Mouse (Mus musculus) testis, adult 2 months (tissue): Measurements from ENCODE around the gene Lgr6. TPM values are rescaled to one million over a fixed set of nuclear protein-coding genes. Genes with fewer than 3 reads are reported as not detected.

Source experiments
- H3K27ac ChIP-seq: fragments of 200-500 bp; 2 replicates; pipeline ENCODE4 v1.5.1; 2012; ENCODE audit warnings: low read depth, low read length; ENCODE audit not compliant: control insufficient read depth, insufficient read depth
- H3K27me3 ChIP-seq: fragments of 200-500 bp; 2 replicates; pipeline ENCODE4 v1.6.1; 2012; ENCODE audit warnings: mild to moderate bottlenecking, low read length, moderate library complexity; ENCODE audit not compliant: control insufficient read depth, insufficient read depth
- H3K36me3 ChIP-seq: fragments of 200-500 bp; 2 replicates; pipeline ENCODE4 v1.6.1; 2012; ENCODE audit warnings: mild to moderate bottlenecking, low read length; ENCODE audit not compliant: control insufficient read depth, insufficient read depth
- H3K4me1 ChIP-seq: fragments of 200-500 bp; 2 replicates; pipeline ENCODE4 v1.6.1; 2012; ENCODE audit warnings: low read length; ENCODE audit not compliant: control insufficient read depth, insufficient read depth
- H3K4me3 ChIP-seq: fragments of 200-500 bp; 2 replicates; pipeline ENCODE4 v1.5.1; 2012; ENCODE audit warnings: low read depth, mild to moderate bottlenecking, low read length, moderate library complexity, mixed read lengths; ENCODE audit not compliant: control insufficient read depth
- CTCF ChIP-seq: fragments of 200-500 bp; IDR thresholded peaks from 2 replicates; pipeline ENCODE4 v1.5.1; 2012; ENCODE audit warnings: low read depth, mild to moderate bottlenecking, inconsistent platforms, low read length, moderate library complexity; ENCODE audit not compliant: control insufficient read depth, insufficient read depth, insufficient replicate concordance
- POLR2A ChIP-seq: fragments of 200-500 bp; IDR thresholded peaks from 2 replicates; pipeline ENCODE4 v1.6.1; 2012; ENCODE audit warnings: low read depth, mild to moderate bottlenecking, inconsistent platforms, low read length, moderate library complexity; ENCODE audit not compliant: control insufficient read depth
- polyA plus RNA-seq: library from polyadenylated mRNA; depleted of rRNA; stranded (reverse); fragments of >200 nt; gene quantifications from 2 replicates; pipeline ENCODE4 v1.2.3, GENCODE M21; 2012; rRNA removed

Lgr6 gene
- 3.0 and 3.8 TPM in 2 replicates for polyA plus RNA-seq

DNA sequence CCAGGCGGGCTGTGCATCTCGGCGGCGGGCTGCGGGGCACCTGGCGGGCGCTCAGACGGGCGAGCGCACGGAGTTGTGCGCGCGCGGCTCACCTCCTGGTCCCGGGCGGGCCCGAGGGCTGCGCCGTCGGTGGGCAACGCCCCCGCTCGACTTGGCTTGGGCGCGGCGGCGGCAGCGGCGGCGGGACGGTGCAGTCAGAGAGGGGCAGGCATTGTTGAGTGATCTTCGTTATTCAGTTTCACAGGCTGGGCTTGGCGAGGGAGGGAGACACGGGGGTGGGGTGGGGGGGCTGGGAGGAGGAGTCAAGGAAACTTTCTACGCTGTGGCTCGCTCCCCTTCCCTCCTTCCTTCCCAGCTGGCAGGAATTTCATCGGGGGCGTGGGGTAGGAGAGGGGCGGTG, at the start of gene Lgr6:
Gene Lgr6, minus strand, starts transcription at position 153 of the 400 bp plus-strand sequence.
- H3K27me3 ChIP-seq, result no peaks in the 10 kb centered on the region
- H3K27ac ChIP-seq, result no peak within 1 kb of the TSS
- H3K36me3 ChIP-seq, result no peaks in the 10 kb centered on the region
- H3K4me3 ChIP-seq, result peak within 1 kb of the TSS; percentile 28
- TF ChIP-seq CTCF (no peak), POLR2A (no peak)
- peaks cover 9% of the 10 kb centered on the region for H3K4me1 ChIP-seq

DNA sequence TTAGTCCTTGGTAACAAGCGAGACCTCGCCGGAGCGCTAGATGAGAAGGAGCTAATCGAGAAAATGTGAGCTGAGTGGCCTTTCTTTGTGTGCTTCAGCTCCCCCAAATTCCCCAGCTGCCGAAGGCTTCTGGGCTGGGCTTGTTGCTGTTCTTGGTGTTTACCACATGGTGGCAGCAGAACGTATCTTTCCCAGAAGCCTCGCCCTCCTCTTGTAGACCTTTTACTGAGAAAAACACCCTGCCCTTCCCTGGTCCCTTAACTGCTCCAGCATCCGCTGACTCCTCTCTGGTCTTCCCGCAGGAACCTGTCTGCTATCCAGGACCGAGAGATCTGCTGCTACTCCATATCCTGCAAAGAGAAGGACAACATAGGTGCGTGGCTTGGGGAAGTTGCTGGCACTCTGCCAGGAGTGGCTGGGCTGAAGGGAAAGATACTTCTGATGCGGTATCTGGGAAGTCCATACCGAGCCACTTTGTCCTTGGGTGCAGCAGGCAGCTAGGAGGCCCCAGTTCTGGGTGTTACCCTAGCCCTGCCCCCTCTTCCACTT, 49.4 kb upstream of the Lgr6 start:
- Histone ChIP-seq H3K27ac (no peak overlapping the region), H3K36me3 (no peaks in the 10 kb centered on the region), H3K4me1 (peaks cover 3% of the 10 kb centered on the region), H3K27me3 (no peaks in the 10 kb centered on the region), H3K4me3 (peak overlapping the region; percentile 35; the same call in 1 of the 2 replicates)
- TF ChIP-seq CTCF (peak; percentile 70; the same call in 1 of the 2 replicates), POLR2A (no peak)

DNA sequence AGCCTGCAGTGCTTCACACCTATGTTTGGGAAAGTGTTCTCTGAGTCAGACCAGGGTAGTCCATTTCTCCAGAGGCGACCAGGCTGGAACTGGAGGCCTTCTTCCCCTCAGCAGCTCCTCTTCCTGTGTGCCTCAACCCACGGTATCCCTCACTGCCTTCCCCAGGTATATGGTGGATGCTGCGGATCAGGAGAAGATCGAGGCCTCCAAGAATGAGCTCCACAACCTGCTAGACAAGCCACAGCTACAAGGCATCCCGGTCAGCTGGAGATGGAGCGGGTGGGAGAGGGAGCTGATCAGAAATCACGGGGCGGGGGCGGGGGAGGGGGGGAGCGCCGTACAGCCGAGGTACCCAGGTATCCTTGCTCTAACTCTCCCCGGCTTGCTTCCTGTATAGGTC, 48.9 kb upstream of the Lgr6 start:
- Histone ChIP-seq H3K4me1 (peaks cover 3% of the 10 kb centered on the region), H3K36me3 (no peaks in the 10 kb centered on the region), H3K27me3 (no peaks in the 10 kb centered on the region), H3K27ac (no peak overlapping the region), H3K4me3 (peak overlapping the region; percentile 35; the same call in 1 of the 2 replicates)
- TF ChIP-seq POLR2A, result no peak
- TF ChIP-seq CTCF, result no peak

DNA sequence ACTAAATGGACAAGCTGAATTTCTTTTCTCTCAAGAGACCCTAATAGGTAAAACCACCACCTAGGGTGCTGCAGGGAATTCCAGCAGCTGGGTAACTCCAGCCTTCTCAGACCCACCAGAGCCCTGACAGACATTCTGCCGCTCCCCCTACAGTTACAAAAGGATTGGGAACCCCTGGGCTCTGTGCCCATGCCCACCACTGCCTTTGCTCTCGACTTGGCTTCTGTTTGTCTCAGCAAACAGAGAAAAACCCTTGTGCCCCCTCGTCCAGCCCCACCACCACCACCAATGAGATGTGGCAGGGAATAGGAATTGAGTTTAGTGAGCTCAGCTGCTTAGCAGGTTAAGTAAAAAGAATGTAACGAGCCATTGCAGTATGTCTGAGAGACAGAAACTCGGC, 43.9 kb upstream of the Lgr6 start:
- Histone ChIP-seq H3K27me3 (no peaks in the 10 kb centered on the region), H3K27ac (no peak overlapping the region), H3K4me1 (peaks cover 16% of the 10 kb centered on the region), H3K36me3 (no peaks in the 10 kb centered on the region), H3K4me3 (no peak overlapping the region)
- TF ChIP-seq POLR2A (no peak), CTCF (no peak)

DNA sequence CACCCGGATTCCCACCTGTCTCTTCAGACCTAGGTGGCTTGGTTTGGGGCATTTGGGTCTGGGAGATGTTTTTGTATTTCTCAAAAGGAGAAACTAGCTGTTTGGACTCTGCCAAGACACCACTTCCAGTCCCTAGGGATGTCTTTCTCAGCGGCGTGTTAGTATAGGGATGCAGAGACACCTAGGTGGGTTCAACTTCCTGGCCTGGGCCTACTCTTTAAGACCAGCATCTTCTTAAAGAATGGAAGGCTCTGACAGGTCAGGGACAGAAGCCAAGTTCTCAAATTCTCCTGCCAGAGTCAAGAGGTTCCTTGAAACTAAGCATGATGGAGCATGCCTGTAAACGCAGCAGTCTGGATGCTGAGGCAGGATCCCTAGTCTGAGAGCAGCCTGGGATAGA, 43.4 kb upstream of the Lgr6 start:
- H3K4me1 ChIP-seq, result peaks cover 16% of the 10 kb centered on the region
- H3K27me3 ChIP-seq, result no peaks in the 10 kb centered on the region
- no peak overlapping the region for H3K27ac ChIP-seq
- H3K36me3 ChIP-seq, result no peaks in the 10 kb centered on the region
- no peak for TF ChIP-seq POLR2A
- TF ChIP-seq CTCF, result no peak
- no peak overlapping the region for H3K4me3 ChIP-seq

DNA sequence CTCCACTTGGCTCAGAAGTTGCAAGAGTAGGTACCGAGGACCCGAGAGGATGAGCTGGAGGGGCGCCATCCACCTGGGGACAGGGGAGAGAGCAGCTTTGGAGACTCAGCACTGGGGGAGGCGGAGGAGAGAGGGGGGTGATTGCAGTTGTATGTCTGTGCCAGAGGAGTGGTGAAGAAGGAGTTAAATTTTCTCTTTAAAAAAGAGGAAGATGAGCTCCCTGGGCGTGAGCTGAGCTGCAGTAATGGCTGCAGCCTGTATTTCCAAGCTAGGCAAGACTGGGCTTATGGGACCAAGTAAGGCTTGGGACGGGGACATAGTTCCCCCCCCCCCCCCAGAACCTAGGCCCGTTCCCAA, 42.6 kb upstream of the Lgr6 start:
- peaks cover 16% of the 10 kb centered on the region for H3K4me1 ChIP-seq
- H3K27me3 ChIP-seq, result no peaks in the 10 kb centered on the region
- H3K27ac ChIP-seq, result peak overlapping the region; percentile 88
- no peaks in the 10 kb centered on the region for H3K36me3 ChIP-seq
- H3K4me3 ChIP-seq, result peak overlapping the region; percentile 93
- no peak for TF ChIP-seq POLR2A
- TF ChIP-seq CTCF, result no peak

DNA sequence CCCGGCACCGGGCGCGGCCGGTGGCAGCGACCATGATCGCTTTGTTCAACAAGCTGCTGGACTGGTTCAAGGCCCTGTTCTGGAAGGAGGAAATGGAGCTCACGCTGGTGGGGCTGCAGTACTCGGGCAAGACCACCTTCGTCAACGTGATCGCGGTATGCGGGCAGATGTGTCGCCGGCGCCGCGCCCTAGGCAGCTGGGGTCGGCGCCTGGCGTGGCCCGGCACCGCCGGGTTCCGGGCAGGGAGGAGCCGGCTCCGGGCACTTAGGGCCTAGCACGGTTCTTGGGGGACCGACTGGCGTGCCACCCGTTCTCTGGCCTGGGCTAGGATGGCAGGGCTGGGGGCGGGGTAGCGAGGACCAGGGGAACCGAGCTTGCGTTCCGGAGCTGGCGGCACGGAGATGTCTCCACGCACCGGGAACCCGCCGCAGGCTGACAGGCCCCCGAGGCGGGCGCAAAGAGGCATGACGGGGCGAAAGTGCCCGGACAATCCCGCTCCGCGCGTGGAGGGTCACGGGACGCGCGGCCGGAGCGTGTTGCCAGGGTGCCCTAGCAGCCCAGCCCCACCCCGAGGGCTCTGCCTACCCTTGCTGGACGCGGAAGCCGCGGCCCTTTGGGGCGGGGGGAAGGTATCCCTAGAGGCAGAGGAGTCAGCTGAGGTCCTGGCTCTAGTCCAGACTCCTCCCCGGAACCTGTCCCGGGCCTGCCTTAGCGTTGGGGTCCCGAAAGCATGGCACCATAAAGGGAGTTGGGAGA, 42.0 kb upstream of the Lgr6 start:
- TF ChIP-seq CTCF, result no peak
- peak; percentile 34 for TF ChIP-seq POLR2A
- Histone ChIP-seq H3K4me1 (peaks cover 16% of the 10 kb centered on the region), H3K36me3 (no peaks in the 10 kb centered on the region), H3K27ac (peak overlapping the region; percentile 88), H3K4me3 (peak overlapping the region; percentile 93), H3K27me3 (no peaks in the 10 kb centered on the region)
